Mouse (Mus musculus) kidney, postnatal 10 days (tissue): ENCODE measurements around the gene Scp2.

ENCODE experiments used
- DNase-seq: peaks from one replicate; pipeline ENCODE4 v3.0.0; 2021; ENCODE audit warnings: mixed read lengths

The Scp2 gene

GRCm38 (mm10) chr4:108057247-108057646 lies 87.6 kb downstream of the Scp2 start:
- no peak for DNase-seq

- DNase-seq: no peak
Observed at GRCm38 (mm10) chr4:108055873-108056272, 88.9 kb downstream of the Scp2 start.

GRCm38 (mm10) chr4:108052673-108053072 lies 92.1 kb downstream of the Scp2 start:
- DNase-seq: no peak

- DNase-seq: no peak
Observed at GRCm38 (mm10) chr4:108051687-108052274, 93.0 kb downstream of the Scp2 start.

- no peak for DNase-seq
Observed at GRCm38 (mm10) chr4:108046136-108046535, 98.7 kb downstream of the Scp2 start.

GRCm38 (mm10) chr4:108045136-108046107 lies 99.4 kb downstream of the Scp2 start:
- DNase-seq: no peak

- DNase-seq: no peak
Observed at GRCm38 (mm10) chr4:108037027-108037426, 107.8 kb downstream of the Scp2 start.

- no peak for DNase-seq
Observed at GRCm38 (mm10) chr4:108033041-108033764, 111.6 kb downstream of the Scp2 start.

DNA sequence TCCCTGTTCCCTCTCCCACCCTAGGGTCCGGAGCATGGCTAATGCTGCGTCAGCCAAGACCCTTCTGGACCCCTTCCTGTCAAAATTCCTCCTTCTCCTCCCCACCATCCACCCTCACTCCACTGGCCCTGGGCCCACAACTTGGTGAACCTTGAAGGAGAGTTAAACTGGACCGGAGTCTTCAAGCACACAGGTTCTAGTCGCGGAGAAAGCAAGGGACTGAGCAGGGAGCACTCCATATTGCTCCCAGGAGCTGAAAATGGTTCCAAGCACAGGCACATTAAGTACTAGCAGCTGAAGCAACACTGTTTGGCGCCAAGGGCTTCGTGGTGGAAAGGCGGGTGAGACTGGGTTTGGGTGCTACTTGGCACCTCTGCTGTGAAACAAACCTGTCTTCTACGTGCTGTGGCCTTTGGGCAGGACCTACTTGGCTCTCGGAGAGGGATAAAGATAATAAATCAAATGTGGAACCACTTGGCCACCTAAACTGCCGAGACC lies 112.4 kb downstream of the Scp2 start:
- no peak for DNase-seq

DNA sequence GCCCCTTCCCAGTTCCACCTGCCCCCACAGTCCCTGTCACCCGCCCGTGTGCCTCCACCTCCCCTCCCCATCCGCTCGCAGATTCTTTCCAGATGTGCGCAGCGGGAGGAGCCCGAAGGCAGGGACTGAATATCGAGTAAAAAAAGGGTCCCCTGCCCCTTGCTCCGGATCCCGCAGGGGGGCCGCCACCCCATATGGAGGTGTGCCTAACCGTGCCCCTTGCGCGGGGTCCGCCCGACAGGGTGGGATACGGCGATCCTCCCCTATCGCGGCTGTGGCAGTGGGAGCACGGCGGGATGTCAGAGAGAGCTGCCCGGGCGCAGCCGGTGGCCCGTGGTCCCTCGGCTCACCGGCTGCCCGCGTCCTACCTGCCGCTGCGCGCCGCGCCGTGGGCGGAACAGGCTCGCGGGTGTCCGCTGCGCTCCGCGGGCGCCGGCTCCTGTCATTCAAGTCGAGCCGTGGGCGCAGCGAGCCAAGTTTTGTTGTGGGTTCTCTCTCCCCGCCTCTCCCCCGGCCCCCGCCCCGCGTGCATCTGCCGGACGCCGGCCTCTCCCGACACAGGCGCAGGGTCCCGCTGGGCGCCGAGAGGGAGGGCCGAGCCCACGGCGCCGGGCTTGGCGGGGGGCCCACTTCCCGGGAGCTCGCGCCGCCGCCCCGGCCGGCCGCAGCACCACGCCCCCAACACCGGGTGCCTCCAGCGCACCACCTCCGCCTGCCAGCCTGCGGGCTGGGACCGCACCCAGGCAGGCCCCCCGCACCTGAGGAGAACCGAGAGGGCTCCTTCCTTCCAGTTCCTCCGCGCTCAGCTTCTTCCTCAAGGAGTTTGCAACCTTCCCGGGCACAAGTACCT lies 113.1 kb downstream of the Scp2 start:
- DNase-seq: peak; percentile 76

- peak; percentile 63 for DNase-seq
Observed at GRCm38 (mm10) chr4:108030888-108031501, 113.8 kb downstream of the Scp2 start.

- DNase-seq: no peak
Observed at GRCm38 (mm10) chr4:108026193-108026592, 118.6 kb downstream of the Scp2 start.

DNA sequence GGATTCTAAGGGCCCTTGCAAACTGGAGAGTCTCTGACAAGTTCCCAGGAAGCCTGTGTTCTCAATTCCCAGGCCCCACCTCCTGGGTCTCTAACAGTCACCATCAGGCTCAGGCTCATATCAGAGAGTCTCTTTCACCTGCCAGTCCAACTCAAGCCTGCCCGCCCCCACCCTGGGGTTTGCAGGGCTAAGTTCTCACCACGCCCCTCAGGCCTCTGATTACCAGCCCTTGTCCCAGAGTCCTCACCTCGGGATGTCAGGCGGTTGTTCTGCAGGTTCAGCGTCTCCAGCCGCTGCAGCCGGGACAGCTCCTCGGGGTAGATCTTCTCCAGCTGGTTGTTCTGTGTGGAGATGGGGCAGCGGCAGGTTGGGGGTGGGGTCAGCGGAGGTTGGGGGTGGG lies 119.5 kb downstream of the Scp2 start:
- DNase-seq: peak; percentile 76

- DNase-seq: peak; percentile 72
Observed at GRCm38 (mm10) chr4:108024641-108025040, 120.2 kb downstream of the Scp2 start.

- peak; percentile 37 for DNase-seq
Observed at GRCm38 (mm10) chr4:108023186-108023585, 121.6 kb downstream of the Scp2 start.

DNA sequence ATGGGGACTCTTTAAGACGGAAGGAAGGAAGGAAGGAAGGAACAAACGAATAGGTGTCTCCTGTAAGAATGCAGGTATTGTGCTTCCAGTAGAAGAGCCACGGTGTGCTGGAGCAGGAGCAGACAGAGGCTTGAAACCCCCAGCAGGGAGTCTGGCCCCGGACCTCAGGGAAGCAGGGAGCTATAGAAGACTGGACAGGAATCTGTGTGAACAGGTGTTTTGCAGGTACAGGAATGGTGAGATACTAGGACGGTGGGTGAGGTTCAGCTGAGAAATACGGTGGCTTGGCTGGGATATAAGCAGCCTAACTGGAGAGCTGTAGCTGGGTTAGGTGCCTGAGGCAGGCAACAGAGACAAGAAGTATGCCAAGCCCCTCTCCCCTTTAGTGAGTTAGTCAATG lies 124.6 kb downstream of the Scp2 start:
- no peak for DNase-seq

DNA sequence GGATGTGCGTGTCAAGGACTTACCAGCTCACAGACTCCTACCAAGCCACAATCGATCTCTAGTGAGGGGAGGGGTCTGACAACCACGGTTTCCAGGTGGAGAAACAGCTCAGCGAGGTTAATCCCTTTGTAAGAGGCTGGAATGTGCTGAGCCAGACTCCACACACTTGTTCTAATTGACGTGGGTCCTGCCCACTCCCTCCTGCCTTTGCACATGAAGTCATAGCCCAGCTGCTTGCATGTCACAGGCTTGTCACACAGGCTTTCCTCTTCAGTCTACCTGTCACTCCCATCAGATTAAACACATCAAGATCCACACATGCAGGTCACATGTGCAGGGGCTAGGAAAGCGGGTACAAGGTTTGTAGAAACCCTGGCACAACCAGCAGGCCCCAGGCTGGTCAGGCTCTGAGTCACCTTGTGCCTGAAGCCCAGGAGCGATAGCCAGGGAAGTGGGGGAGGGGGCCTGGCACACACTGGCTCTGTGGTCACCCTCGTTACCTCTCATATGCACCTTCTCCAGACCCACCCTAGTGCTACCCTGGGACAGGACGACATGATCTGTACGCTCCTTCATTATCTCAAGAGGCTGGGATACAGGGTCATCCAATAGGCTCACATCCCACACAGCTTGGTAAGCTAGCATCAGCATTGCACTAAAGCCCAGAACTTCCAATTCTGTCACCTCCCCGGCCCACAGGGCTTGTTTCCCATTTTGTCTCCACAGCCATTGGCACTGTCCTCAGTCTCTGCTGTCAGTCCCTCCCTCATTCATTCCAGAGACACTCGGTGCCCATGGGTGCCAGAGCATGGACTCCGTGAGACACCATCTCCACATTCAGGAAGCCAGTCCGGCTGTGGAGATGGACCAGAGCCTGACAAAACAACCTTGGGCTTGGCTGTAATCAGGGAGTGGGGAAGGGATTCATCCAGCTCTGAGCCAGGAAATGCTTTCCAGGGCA lies 125.6 kb downstream of the Scp2 start:
- DNase-seq: no peak

GRCm38 (mm10) chr4:108018241-108018923 lies 126.4 kb downstream of the Scp2 start:
- DNase-seq: no peak

DNA sequence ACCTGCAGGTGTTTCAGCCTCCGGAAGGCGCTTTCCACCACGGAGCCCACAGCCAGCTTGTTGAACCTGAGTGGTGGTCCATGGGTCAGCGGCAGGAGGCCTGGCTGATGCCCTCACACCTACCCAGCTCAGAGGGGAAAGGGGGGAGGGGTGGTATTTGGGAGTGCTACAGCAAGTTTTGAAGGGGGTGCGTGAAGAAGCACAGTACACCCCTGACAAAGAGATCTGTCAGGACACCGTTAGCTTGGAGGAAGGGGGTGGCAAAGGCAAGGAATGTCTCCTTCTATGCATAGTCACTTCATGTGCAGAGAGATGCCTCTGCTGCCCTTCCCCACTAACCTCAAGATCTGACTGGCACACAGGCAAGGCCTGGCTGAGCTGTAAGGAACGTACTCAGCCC lies 127.0 kb downstream of the Scp2 start:
- no peak for DNase-seq

DNA sequence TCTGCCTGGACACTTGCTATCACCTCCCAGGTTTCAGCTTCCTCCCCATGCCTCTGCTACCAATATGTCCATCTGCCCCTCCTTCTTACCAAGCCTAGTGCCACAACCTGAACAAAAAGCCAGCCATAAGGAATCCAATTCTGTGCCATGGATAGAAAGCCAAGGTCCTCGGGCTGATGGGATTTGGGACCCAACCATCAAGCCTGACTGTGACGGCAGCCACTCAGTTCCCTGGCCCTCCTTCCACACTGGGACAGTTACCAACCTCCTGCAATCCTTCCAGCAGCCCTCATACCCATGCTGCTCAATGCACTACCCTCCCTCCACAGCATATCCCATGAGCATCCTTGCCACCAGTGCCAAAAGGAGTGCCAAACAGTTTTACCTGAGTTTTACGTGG lies 128.5 kb downstream of the Scp2 start:
- no peak for DNase-seq
